Mouse (Mus musculus) intestine, embryonic 14.5 days (tissue): ENCODE measurements at regions not wholly inside any gene's neighbourhood (a gene's known extent, or its start where the extent isn't known, plus 50 kb on each side); places are given as distances from the start of the nearest gene placed in this dataset.
A peak's percentile ranks its signal among the peaks of the same experiment; 100 is the strongest.

Experiments
- ATAC-seq: fragments of 200-750 bp; cut with Nextera tagmentation; replicated peaks from 2 replicates; pipeline ENCODE4 v1.8.0; 2017; ENCODE audit warnings: low read depth, moderate number of reproducible peaks, moderate TSS enrichment, moderate library complexity; ENCODE audit not compliant: low FRiP score, low TSS enrichment
- DNase-seq: peaks from one replicate; pipeline ENCODE4 v3.0.0-alpha.2; 2018; ENCODE audit warnings: low spot score
- H3K27ac ChIP-seq: fragments of 300-500 bp; sonication (generic); 2 replicates; pipeline ENCODE4 v1.5.1; 2014; ENCODE audit warnings: low read depth, mild to moderate bottlenecking, control low read depth
- H3K27me3 ChIP-seq: fragments of 300-500 bp; sonication (generic); replicated peaks from 2 replicates; pipeline ENCODE4 v1.6.1; 2014; ENCODE audit warnings: low read length, control low read depth; ENCODE audit not compliant: control insufficient read depth, insufficient read depth
- H3K36me3 ChIP-seq: fragments of 300-500 bp; sonication (generic); 2 replicates; pipeline ENCODE4 v1.6.1; 2014; ENCODE audit warnings: low read length, control low read depth; ENCODE audit not compliant: control insufficient read depth, insufficient read depth
- H3K4me1 ChIP-seq: fragments of 300-500 bp; sonication (generic); replicated peaks from 2 replicates; pipeline ENCODE4 v1.6.1; 2014; ENCODE audit warnings: low read length, control low read depth, mixed read lengths; ENCODE audit not compliant: control insufficient read depth, insufficient read depth
- H3K4me2 ChIP-seq: fragments of 300-500 bp; sonication (generic); 2 replicates; pipeline ENCODE4 v1.6.1; 2014; ENCODE audit warnings: low read length
- H3K4me3 ChIP-seq: fragments of 300-500 bp; sonication (generic); 2 replicates; pipeline ENCODE4 v1.5.1; 2014; ENCODE audit warnings: low read depth, low read length, control low read depth, mixed read lengths
- H3K9ac ChIP-seq: fragments of 300-500 bp; sonication (generic); 2 replicates; pipeline ENCODE4 v1.6.1; 2014; ENCODE audit warnings: mild to moderate bottlenecking, low read length
- H3K9me3 ChIP-seq: fragments of 300-500 bp; sonication (generic); 2 replicates; pipeline ENCODE4 v1.6.1; 2016; ENCODE audit warnings: low read length, control low read depth; ENCODE audit not compliant: control insufficient read depth
- WGBS: fragments of 180-500 bp; shearing (Covaris S2); extraction: QIAGEN DNeasy Blood & Tissue Kit; methylation state at CpG from one replicate; pipeline ENCODE4 v1.1.7; 2014; 5-methylcytosine and 5-hydroxymethylcytosine counted together

- H3K9me3 ChIP-seq, result no peaks in the 10 kb centered on the region
- H3K27me3 ChIP-seq, result no peaks in the 10 kb centered on the region
- no peak overlapping the region for H3K9ac ChIP-seq
- 83% methylated on average over 11 of the region's 11 CpGs for WGBS
- H3K4me2 ChIP-seq, result no peak overlapping the region
- H3K4me3 ChIP-seq, result no peak overlapping the region
- ATAC-seq (no peak), DNase-seq (no peak)
- H3K4me1 ChIP-seq, result no peaks in the 10 kb centered on the region
- H3K36me3 ChIP-seq, result no peaks in the 10 kb centered on the region
- H3K27ac ChIP-seq, result no peak overlapping the region
These were observed 183.0 kb upstream of the Zpld1 start for GRCm38 (mm10) chr16:55480745-55481144.

GRCm38 (mm10) chr16:55480304-55480703, 182.5 kb upstream of the Zpld1 start:
- ATAC-seq (no peak; the same call in 1 of the 2 replicates), DNase-seq (no peak)
- WGBS, result 50% methylated on average over 7 of the region's 7 CpGs

GRCm38 (mm10) chr16:55476544-55477208, 178.9 kb upstream of the Zpld1 start:
- H3K4me1 ChIP-seq, result peaks cover under 1% of the 10 kb centered on the region; the same call in 1 of the 2 replicates
- WGBS, result 30% methylated on average over 17 of the region's 17 CpGs
- no peaks in the 10 kb centered on the region for H3K27me3 ChIP-seq
- DNase-seq (no peak), ATAC-seq (peak; percentile 52; the same call in 1 of the 2 replicates)
- H3K9ac ChIP-seq, result no peak overlapping the region
- no peak overlapping the region for H3K27ac ChIP-seq
- H3K4me3 ChIP-seq, result no peak overlapping the region
- no peaks in the 10 kb centered on the region for H3K36me3 ChIP-seq
- H3K9me3 ChIP-seq, result no peaks in the 10 kb centered on the region
- H3K4me2 ChIP-seq, result no peak overlapping the region

More at GRCm38 (mm10) chr16:55480304-55480703, 182.5 kb upstream of the Zpld1 start:
- Histone ChIP-seq H3K4me1 (no peaks in the 10 kb centered on the region), H3K36me3 (no peaks in the 10 kb centered on the region), H3K27me3 (no peaks in the 10 kb centered on the region), H3K9ac (no peak overlapping the region), H3K4me2 (no peak overlapping the region), H3K27ac (no peak overlapping the region), H3K9me3 (no peaks in the 10 kb centered on the region), H3K4me3 (no peak overlapping the region)

- Histone ChIP-seq H3K36me3 (no peaks in the 10 kb centered on the region), H3K9me3 (no peaks in the 10 kb centered on the region), H3K4me1 (peaks cover 12% of the 10 kb centered on the region), H3K9ac (no peak overlapping the region), H3K27me3 (no peaks in the 10 kb centered on the region), H3K4me3 (no peak overlapping the region), H3K4me2 (no peak overlapping the region), H3K27ac (no peak overlapping the region)
- ATAC-seq (no peak), DNase-seq (no peak)
- WGBS, result 82% methylated on average over 7 of the region's 7 CpGs
These were observed 177.3 kb upstream of the Zpld1 start for GRCm38 (mm10) chr16:55474950-55475525.

- ATAC-seq (no peak), DNase-seq (no peak)
- no peak overlapping the region for H3K9ac ChIP-seq
- no peaks in the 10 kb centered on the region for H3K27me3 ChIP-seq
- peaks cover 12% of the 10 kb centered on the region for H3K4me1 ChIP-seq
- H3K36me3 ChIP-seq, result no peaks in the 10 kb centered on the region
- no peak overlapping the region for H3K27ac ChIP-seq
- no peak overlapping the region for H3K4me3 ChIP-seq
- no peaks in the 10 kb centered on the region for H3K9me3 ChIP-seq
- WGBS, result 34% methylated on average over 4 of the region's 4 CpGs
- no peak overlapping the region for H3K4me2 ChIP-seq
These were observed 173.6 kb upstream of the Zpld1 start for GRCm38 (mm10) chr16:55471396-55471795.

- DNase-seq, result no peak
- Histone ChIP-seq H3K9me3 (no peaks in the 10 kb centered on the region), H3K9ac (no peak overlapping the region), H3K27ac (no peak overlapping the region), H3K27me3 (no peaks in the 10 kb centered on the region), H3K4me3 (no peak overlapping the region), H3K4me1 (peaks cover 12% of the 10 kb centered on the region), H3K36me3 (no peaks in the 10 kb centered on the region), H3K4me2 (peak overlapping the region; percentile 22; the same call in 1 of the 2 replicates)
- WGBS, result 29% methylated on average over 13 of the region's 13 CpGs
- no peak for ATAC-seq
These were observed 172.9 kb upstream of the Zpld1 start for GRCm38 (mm10) chr16:55470721-55471120.

GRCm38 (mm10) chr16:55469703-55470102, 171.9 kb upstream of the Zpld1 start:
- Histone ChIP-seq H3K4me3 (no peak overlapping the region), H3K27ac (no peak overlapping the region), H3K9me3 (no peaks in the 10 kb centered on the region), H3K4me1 (peaks cover 12% of the 10 kb centered on the region), H3K9ac (no peak overlapping the region), H3K36me3 (no peaks in the 10 kb centered on the region), H3K27me3 (no peaks in the 10 kb centered on the region), H3K4me2 (no peak overlapping the region)
- ATAC-seq, result no peak
- whole genome bisulfite sequencing, result 59% methylated on average over 3 of the region's 3 CpGs
- DNase-seq, result no peak

- H3K9me3 ChIP-seq, result no peaks in the 10 kb centered on the region
- ATAC-seq (peak; percentile 76), DNase-seq (peak; percentile 92)
- no peaks in the 10 kb centered on the region for H3K27me3 ChIP-seq
- H3K27ac ChIP-seq, result no peak overlapping the region
- H3K4me1 ChIP-seq, result peaks cover 12% of the 10 kb centered on the region
- no peak overlapping the region for H3K9ac ChIP-seq
- no peak overlapping the region for H3K4me3 ChIP-seq
- WGBS, result 52% methylated on average over 9 of the region's 9 CpGs
- no peaks in the 10 kb centered on the region for H3K36me3 ChIP-seq
- no peak overlapping the region for H3K4me2 ChIP-seq
These were observed 171.2 kb upstream of the Zpld1 start for GRCm38 (mm10) chr16:55468833-55469458.
